Mouse (Mus musculus) midbrain, embryonic 16.5 days (tissue): ENCODE measurements around the gene Ccser1. TPM values are rescaled to one million over a fixed set of nuclear protein-coding genes. Genes with fewer than 3 reads are reported as not detected.
A peak's percentile ranks its signal among the peaks of the same experiment; 100 is the strongest.

ENCODE experiments used
- ATAC-seq: fragments of 200-750 bp; cut with Nextera tagmentation; 2 replicates; pipeline ENCODE4 v1.8.0; 2017; ENCODE audit warnings: moderate TSS enrichment
- H3K27ac ChIP-seq: fragments of 300-500 bp; sonication (generic); 2 replicates; pipeline ENCODE4 v1.5.1; 2014; ENCODE audit warnings: mild to moderate bottlenecking, low read length, mixed read lengths
- H3K27me3 ChIP-seq: fragments of 300-500 bp; sonication (generic); 2 replicates; pipeline ENCODE4 v1.6.1; 2014; ENCODE audit warnings: low read depth, low read length, mixed read lengths; ENCODE audit not compliant: control insufficient read depth, insufficient read depth
- H3K36me3 ChIP-seq: fragments of 300-500 bp; sonication (generic); 2 replicates; pipeline ENCODE4 v1.6.1; 2014; ENCODE audit warnings: mild to moderate bottlenecking, low read length, moderate library complexity, mixed read lengths; ENCODE audit not compliant: control insufficient read depth, insufficient read depth
- H3K4me1 ChIP-seq: fragments of 300-500 bp; sonication (generic); 2 replicates; pipeline ENCODE4 v1.6.1; 2014; ENCODE audit warnings: mild to moderate bottlenecking, low read length, mixed read lengths; ENCODE audit not compliant: control insufficient read depth, insufficient read depth
- H3K4me2 ChIP-seq: fragments of 300-500 bp; sonication (generic); 2 replicates; pipeline ENCODE4 v1.6.1; 2014; ENCODE audit warnings: mild to moderate bottlenecking, low read length, mixed read lengths
- H3K4me3 ChIP-seq: fragments of 300-500 bp; sonication (generic); 2 replicates; pipeline ENCODE4 v1.5.1; 2014; ENCODE audit warnings: low read depth, mild to moderate bottlenecking, low read length, moderate library complexity, mixed read lengths
- H3K9ac ChIP-seq: fragments of 300-500 bp; sonication (generic); 2 replicates; pipeline ENCODE4 v1.6.1; 2014; ENCODE audit warnings: low read depth, low read length, mixed read lengths
- H3K9me3 ChIP-seq: fragments of 300-500 bp; sonication (generic); replicated peaks from 2 replicates; pipeline ENCODE4 v1.6.1; 2014; ENCODE audit warnings: mild to moderate bottlenecking, low read length, mixed read lengths; ENCODE audit not compliant: control insufficient read depth, poor library complexity, severe bottlenecking
- WGBS: fragments of 180-500 bp; shearing (Covaris S2); extraction: QIAGEN DNeasy Blood & Tissue Kit; methylation state at CpG from one replicate; pipeline ENCODE4 v1.1.7; 2014; 5-methylcytosine and 5-hydroxymethylcytosine counted together
- polyA plus RNA-seq: library from polyadenylated mRNA; unstranded; fragments of >200 nt; fragmentation: Nextera tagmentation; extraction: Ambion mirVana; gene quantifications from 2 replicates; pipeline ENCODE4 v1.2.1, GENCODE M21; 2015

The Ccser1 gene
- polyA plus RNA-seq, 1 experiment from 2014 or later: 19.8 TPM

DNA sequence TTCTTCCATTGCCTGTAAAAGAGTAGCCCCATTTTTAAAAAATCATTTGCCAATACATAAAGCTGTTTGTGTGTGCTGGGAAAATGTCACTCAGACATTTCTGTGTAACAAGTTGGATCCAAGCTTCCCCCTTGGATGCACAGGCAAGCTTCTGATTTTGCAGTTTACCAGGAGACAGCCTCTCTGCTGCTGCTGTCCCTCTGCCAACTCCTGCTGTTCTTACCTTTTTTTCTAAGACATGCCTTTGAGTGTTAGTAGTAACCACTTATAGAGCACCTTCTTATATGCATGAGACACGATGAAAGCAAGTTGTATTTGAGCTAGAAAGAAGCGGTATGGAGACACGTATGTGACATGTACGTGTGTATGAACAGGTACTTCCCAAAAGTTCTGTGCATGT is 120.3 kb downstream of the Ccser1 start:
- no peak for ATAC-seq
- Histone ChIP-seq H3K4me2 (no peak overlapping the region), H3K4me1 (no peaks in the 10 kb centered on the region), H3K4me3 (no peak overlapping the region), H3K9me3 (no peaks in the 10 kb centered on the region), H3K36me3 (no peaks in the 10 kb centered on the region), H3K27me3 (no peaks in the 10 kb centered on the region), H3K27ac (no peak overlapping the region), H3K9ac (no peak overlapping the region)
- 90% methylated on average over 4 of the region's 4 CpGs for WGBS

DNA sequence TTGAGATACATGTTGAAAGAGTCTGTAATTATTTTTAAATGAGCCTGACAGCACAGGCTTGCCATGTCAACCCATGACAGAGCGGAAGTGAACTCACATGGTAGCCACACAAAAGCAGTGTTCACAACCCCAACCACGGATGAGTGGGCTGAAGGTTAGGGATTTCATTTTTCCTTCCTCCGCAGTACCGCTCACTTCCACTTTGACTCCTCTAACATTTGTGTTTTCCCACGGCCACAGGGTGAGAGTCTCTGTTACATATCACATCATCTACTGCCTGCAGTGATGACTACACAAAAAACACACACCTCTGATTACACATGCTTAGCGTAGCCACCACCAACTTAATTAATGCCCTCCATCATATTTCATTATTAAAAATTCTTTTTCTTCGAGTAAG is 120.9 kb downstream of the Ccser1 start:
- 72% methylated on average over 7 of the region's 7 CpGs for WGBS
- Histone ChIP-seq H3K36me3 (no peaks in the 10 kb centered on the region), H3K9ac (no peak overlapping the region), H3K4me3 (no peak overlapping the region), H3K27ac (no peak overlapping the region), H3K9me3 (no peaks in the 10 kb centered on the region), H3K4me1 (no peaks in the 10 kb centered on the region), H3K27me3 (no peaks in the 10 kb centered on the region), H3K4me2 (no peak overlapping the region)
- no peak; the same call in 1 of the 2 replicates for ATAC-seq

DNA sequence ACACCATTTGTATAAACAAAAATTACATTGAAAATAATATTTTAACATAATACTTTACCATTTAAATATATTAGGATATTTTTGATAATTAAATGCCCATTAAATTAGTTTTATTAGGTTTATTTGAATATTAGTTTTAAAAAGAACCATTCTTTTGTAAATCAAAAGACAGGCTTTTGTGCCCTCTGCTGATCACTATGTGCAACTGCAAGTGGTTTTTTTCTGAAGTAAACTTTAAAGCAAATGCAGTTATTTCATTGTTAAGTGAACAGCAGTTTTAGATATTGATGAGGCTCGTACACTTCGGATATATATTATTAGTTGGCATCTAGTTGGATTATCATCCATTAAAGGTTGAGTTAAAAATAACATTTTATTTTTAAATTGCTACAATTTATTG is 121.5 kb downstream of the Ccser1 start:
- H3K9ac ChIP-seq: no peak overlapping the region
- 19% methylated on average over 2 of the region's 2 CpGs for WGBS
- H3K36me3 ChIP-seq: no peaks in the 10 kb centered on the region
- H3K9me3 ChIP-seq: no peaks in the 10 kb centered on the region
- H3K4me2 ChIP-seq: no peak overlapping the region
- H3K4me1 ChIP-seq: no peaks in the 10 kb centered on the region
- H3K4me3 ChIP-seq: no peak overlapping the region
- no peaks in the 10 kb centered on the region for H3K27me3 ChIP-seq
- ATAC-seq: no peak
- no peak overlapping the region for H3K27ac ChIP-seq

DNA sequence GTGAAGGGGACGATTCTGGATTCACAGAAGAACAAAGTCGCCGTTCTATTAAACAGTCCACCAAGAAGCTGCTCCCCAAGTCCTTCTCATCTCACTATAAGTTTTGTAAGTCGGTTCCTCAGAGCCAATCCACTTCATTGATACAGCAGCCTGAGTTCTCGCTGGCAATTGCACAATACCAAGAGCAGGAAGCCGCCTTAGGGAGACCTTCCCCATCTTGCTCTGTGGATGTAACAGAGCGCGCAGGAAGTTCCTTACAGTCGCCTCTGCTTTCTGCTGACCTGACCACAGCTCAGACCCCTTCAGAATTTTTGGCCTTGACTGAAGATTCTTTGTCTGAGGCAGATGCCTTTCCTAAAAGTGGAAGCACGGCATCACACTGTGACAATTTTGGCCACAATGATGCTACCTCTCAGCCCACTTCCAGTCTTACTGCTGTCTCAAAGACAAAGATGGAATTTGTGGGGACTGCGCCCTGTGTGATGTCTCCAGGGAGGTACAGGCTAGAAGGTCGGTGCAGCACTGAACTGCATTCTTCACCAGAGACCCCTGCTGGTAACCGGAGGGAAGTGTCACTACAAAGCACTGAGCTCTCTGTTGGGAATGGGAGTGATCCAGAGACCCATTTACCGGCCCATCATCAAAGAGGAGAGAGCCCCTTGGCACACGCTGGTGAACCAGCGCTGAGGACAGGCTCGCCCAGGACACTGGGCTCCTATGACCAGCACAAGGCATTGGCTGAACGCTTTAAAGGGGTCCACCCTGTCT is 131.4 kb downstream of the Ccser1 start:
- H3K4me2 ChIP-seq: no peak overlapping the region
- no peak for ATAC-seq
- H3K4me1 ChIP-seq: no peaks in the 10 kb centered on the region; the same call in 1 of the 2 replicates
- no peak overlapping the region for H3K27ac ChIP-seq
- H3K9ac ChIP-seq: no peak overlapping the region
- no peak overlapping the region for H3K4me3 ChIP-seq
- 88% methylated on average over 18 of the region's 18 CpGs for WGBS
- no peaks in the 10 kb centered on the region for H3K27me3 ChIP-seq
- no peaks in the 10 kb centered on the region for H3K36me3 ChIP-seq
- no peaks in the 10 kb centered on the region for H3K9me3 ChIP-seq

DNA sequence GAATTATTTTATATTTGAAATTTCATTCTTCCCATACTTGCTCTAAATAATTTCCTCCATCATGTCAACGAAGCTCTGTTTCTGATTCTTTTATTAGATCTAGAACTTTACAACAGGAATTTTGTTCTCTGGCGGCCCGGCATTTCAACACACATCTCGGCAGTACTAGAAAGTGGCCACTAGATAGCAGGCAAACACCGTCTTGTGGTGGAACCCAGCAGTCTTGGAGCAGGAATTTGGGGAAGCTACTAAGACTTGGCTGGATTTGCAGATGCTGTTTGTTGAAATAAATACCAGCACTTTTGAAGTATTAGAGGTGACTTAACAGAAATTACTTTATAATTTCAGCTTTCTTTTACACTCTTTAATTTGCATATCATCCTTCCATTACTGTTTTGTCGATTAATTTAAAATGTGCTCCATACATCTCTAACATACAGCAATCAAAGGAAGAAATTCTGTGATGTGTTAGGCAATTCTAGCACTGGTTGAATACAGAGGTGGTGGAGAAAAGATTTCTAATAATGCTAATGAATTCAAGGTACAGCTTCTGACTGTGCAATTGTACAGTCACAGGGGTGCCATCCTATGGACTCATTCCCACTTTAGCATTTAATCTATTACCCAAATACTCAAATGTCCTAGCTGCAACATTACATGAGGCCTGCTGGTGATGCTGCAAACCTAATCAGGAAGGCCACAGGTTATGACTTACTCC is 135.9 kb downstream of the Ccser1 start:
- H3K4me3 ChIP-seq: no peak overlapping the region
- no peak overlapping the region for H3K27ac ChIP-seq
- H3K36me3 ChIP-seq: no peaks in the 10 kb centered on the region
- no peaks in the 10 kb centered on the region; the same call in 1 of the 2 replicates for H3K4me1 ChIP-seq
- no peaks in the 10 kb centered on the region for H3K27me3 ChIP-seq
- H3K4me2 ChIP-seq: no peak overlapping the region
- no peak overlapping the region for H3K9ac ChIP-seq
- no peaks in the 10 kb centered on the region for H3K9me3 ChIP-seq
- peak; percentile 82 for ATAC-seq
- WGBS: 24% methylated on average over 6 of the region's 6 CpGs

DNA sequence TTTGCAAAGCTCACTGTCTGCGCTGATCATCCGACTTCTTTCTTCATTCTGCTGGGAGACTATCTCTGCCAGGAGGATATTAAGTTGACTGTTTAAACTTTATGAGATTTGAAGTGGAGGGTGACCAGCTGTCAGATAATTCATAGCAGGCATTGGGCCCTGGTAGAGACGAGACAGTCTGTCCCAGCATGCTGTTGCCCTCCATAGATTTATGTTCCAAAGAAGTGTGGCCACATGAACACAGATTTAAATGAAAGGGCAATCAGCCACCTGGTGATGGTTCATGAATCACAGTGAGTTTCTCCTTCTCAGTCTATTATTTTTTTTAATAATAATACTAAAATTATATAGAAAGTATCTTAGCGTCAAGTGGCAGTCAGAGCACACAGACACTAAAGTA is 140.7 kb downstream of the Ccser1 start:
- Histone ChIP-seq H3K9ac (no peak overlapping the region), H3K9me3 (no peaks in the 10 kb centered on the region), H3K4me2 (no peak overlapping the region), H3K4me3 (no peak overlapping the region), H3K27me3 (no peaks in the 10 kb centered on the region), H3K4me1 (no peaks in the 10 kb centered on the region; the same call in 1 of the 2 replicates), H3K36me3 (no peaks in the 10 kb centered on the region), H3K27ac (no peak overlapping the region)
- 57% methylated on average over 4 of the region's 4 CpGs for WGBS
- ATAC-seq: no peak

DNA sequence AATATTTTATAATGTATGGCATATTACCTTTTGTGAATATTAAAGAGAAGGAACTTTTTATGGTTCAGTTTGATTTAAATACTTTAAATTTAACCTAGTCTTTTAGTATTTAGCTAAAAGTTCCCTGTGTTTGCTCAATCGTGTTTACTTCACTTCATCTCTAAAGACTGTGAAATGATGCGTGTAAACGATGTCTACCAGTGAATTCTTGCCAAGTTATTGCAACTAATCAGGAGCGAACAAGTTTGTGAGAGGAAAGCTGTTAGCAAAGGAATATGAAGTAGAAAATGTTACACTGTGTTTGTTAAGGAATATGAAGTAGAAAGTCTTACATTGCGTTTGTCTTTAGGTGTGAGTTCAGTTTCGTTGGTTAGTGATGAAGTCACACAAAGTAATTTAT is 142.2 kb downstream of the Ccser1 start:
- Histone ChIP-seq H3K4me2 (no peak overlapping the region), H3K36me3 (no peaks in the 10 kb centered on the region), H3K27me3 (no peaks in the 10 kb centered on the region), H3K4me3 (no peak overlapping the region), H3K9me3 (no peaks in the 10 kb centered on the region), H3K27ac (no peak overlapping the region), H3K9ac (no peak overlapping the region), H3K4me1 (no peaks in the 10 kb centered on the region)
- 83% methylated on average over 6 of the region's 6 CpGs for WGBS
- ATAC-seq: no peak

DNA sequence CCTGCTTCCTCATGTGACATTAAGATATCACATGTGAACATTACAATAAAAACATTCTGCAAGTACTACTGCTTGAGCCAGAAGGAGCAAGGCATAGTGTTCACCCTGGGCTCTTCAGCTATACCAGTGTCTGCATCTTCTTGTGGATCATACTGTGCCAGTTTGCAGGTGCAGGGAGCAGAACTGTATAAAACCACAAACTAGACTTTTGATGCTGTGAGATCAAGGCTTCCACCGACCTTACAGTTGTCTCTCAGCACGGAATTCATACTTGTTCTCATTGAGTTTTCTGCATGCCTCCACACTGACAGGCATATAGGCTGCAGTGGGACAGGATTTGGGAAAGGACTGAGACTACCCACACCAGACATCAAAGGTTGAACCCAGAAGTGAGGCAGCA is 146.0 kb downstream of the Ccser1 start:
- Histone ChIP-seq H3K4me1 (peaks cover 10% of the 10 kb centered on the region), H3K9me3 (no peaks in the 10 kb centered on the region), H3K4me2 (no peak overlapping the region), H3K27ac (no peak overlapping the region), H3K4me3 (no peak overlapping the region), H3K27me3 (no peaks in the 10 kb centered on the region), H3K36me3 (no peaks in the 10 kb centered on the region), H3K9ac (no peak overlapping the region)
- 76% methylated on average over 2 of the region's 2 CpGs for WGBS
- no peak for ATAC-seq

DNA sequence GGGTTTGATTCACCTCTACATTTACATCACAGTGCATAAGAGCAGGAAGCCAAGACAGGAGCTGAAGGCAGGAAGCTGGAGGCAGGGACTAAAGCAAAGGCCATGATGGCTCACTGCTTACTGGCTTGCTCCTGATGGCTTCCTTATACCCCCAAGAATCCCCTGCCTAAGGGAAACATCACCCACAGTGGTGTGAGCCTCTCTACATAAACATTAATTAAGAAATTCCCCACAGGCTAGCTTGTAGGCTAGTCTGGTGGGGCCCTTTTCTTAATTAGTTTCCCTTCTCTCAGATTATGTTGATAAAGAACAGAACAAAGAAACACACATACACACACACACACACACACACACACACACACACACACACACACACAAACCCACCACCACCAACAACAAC is 148.9 kb downstream of the Ccser1 start:
- no peak for ATAC-seq
- Histone ChIP-seq H3K4me3 (no peak overlapping the region), H3K4me1 (peaks cover 10% of the 10 kb centered on the region), H3K9me3 (no peaks in the 10 kb centered on the region), H3K4me2 (no peak overlapping the region), H3K27me3 (no peaks in the 10 kb centered on the region), H3K36me3 (no peaks in the 10 kb centered on the region), H3K27ac (no peak overlapping the region), H3K9ac (no peak overlapping the region)
